Mouse (Mus musculus): ENCODE data around the gene Myo9a.

GRCm38 (mm10) chr9:59723791-59724442 lies 26.8 kb upstream of the Myo9a start:
- TF ChIP-seq CTCF (IDR thresholded peaks at IDR 0.05; ENCODE audit: borderline replicate concordance, insufficient read depth, low read depth, low read length) (no peak), POLR2A (IDR thresholded peaks at IDR 0.05; ENCODE audit: borderline replicate concordance, insufficient read depth, low read length) (no peak)

All from cerebellum, adult 2 months (tissue).